Mouse (Mus musculus) granulocyte monocyte progenitor cell, adult 5-6 weeks (primary cell): ENCODE results near the gene Rnf167. TPM values are rescaled to one million over a fixed set of nuclear protein-coding genes. Genes with fewer than 3 reads are reported as not detected.

Experiments
- ATAC-seq: replicated peaks from 2 replicates; pipeline ENCODE4 v1.8.0; 2016; ENCODE audit warnings: mild to moderate bottlenecking, moderate TSS enrichment, inconsistent platforms; ENCODE audit not compliant: poor library complexity, severe bottlenecking
- total RNA-seq, 2 experiments: library from RNA; stranded (forward) in 1 of 2; stranded (reverse) in 1 of 2; fragments of 200-712, 200-1000 nt in 1 of 2; fragments of >200 nt in 1 of 2; fragmentation: Nextera tagmentation in 1 of 2; gene quantifications; 2 replicates each; pipeline ENCODE4 v1.2.3; 2014 to 2017

Rnf167 gene
- total RNA-seq, 2 experiments from 2014 or later: 34.6 to 51.1 TPM

DNA sequence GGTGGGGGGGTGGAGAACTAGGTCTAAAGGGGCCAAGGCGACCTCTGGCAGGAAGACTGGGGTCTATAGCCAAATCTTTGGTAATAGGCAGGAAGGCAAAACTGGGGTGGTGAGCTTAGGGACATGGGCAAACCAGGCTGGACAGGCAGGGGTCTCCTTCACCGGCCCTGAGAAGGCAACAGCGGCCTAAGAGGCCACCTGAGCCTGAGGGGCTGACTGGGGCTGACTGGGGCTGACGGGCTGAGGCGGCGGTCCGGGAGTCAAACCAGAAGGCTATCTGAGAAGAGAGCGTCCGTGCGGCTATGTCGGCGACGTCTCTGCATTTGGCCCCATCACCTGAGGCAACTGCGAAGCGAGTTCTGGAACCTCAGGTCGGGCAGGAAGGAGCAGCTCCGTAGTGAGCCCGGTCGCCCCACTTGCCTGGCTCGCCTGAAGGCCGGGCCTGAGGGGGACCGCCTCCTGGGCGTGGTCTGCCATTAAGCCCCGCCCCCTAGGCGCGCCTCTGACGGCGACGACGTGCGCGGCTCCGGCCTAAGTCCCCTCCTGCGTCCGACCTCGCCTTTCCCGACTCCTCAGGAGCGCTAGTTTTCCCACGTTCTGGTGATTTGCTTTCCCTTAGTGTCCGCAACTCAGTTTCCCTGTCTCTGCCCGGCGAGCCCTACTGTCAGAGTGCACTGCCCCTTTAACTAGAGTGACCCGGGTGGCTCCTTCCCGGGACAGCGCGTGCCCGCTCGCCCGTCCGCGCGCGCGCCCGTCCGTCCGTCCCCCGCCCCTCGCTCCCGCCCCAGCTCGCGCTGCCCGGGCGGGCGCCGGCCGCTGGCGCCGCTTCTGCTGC, 52.9 kb downstream of the Rnf167 start, which contains the start of the genes Inca1 and Kif1c:
Gene Inca1 (minus strand): TSS at position 434 of the 835 bp plus-strand sequence.
Gene Kif1c (plus strand): TSS at position 827 of the 835 bp plus-strand sequence.
- peak; percentile 98 for ATAC-seq

DNA sequence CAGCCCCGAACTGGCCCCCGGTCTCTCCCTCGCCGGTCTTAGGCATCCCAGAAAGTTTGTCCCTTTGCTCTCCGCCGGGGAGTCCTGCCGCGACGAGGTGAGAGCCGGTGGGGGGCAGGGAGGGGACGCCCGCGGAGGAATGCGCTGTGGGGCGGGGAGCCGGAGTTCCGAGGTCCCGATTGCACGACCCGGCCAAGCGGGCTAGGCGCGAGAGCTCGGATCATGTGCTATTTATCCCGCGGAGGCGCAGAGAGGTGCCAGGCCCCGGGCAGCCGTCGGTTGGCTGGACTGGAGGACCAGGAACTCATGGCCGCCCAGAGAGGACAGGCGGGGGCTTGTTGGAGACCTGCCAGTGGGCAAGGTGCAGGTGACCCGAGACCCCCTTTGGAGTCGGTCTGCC, 53.6 kb downstream of the Rnf167 start:
- peak; percentile 31 for ATAC-seq

Other genes starting within 250 kb of the Rnf167 start
- gene Pelp1, start 237.2 kb upstream of the Rnf167 start, total RNA-seq (2014; fragmentation: Nextera tagmentation): 31.6 and 33.0 TPM in 2 replicates
- 9.9 and 12.7 TPM in 2 replicates for gene Pelp1, start 237.2 kb upstream of the Rnf167 start, total RNA-seq (2017)
- 63.2 and 69.8 TPM in 2 replicates for gene Arrb2, start 214.6 kb upstream of the Rnf167 start, total RNA-seq (2014; fragmentation: Nextera tagmentation)
- 41.1 and 74.9 TPM in 2 replicates for gene Arrb2, start 214.6 kb upstream of the Rnf167 start, total RNA-seq (2017)
- gene Med11, start 195.3 kb upstream of the Rnf167 start, total RNA-seq (2014; fragmentation: Nextera tagmentation): 19.7 and 28.5 TPM in 2 replicates
- gene Med11, start 195.3 kb upstream of the Rnf167 start, total RNA-seq (2017): 31.5 and 35.8 TPM in 2 replicates
- gene Zmynd15, start 187.8 kb upstream of the Rnf167 start, total RNA-seq (2014; fragmentation: Nextera tagmentation): not detected in 2 replicates
- gene Zmynd15, start 187.8 kb upstream of the Rnf167 start, total RNA-seq (2017): not detected in 2 replicates
- not detected in 2 replicates for gene Cxcl16, start 187.3 kb upstream of the Rnf167 start, total RNA-seq (2014; fragmentation: Nextera tagmentation)
- 0.22 TPM in 1 of 2 replicates, not detected in the other for gene Cxcl16, start 187.3 kb upstream of the Rnf167 start, total RNA-seq (2017)
- gene Tm4sf5, start 142.0 kb upstream of the Rnf167 start, total RNA-seq (2014; fragmentation: Nextera tagmentation): not detected in 2 replicates
- not detected in 2 replicates for gene Tm4sf5, start 142.0 kb upstream of the Rnf167 start, total RNA-seq (2017)
- gene Vmo1, start 132.6 kb upstream of the Rnf167 start, total RNA-seq (2014; fragmentation: Nextera tagmentation): not detected in 2 replicates
- not detected in 2 replicates for gene Vmo1, start 132.6 kb upstream of the Rnf167 start, total RNA-seq (2017)
- not detected in 2 replicates for gene Gltpd2, start 128.0 kb upstream of the Rnf167 start, total RNA-seq (2014; fragmentation: Nextera tagmentation)
- not detected in 2 replicates for gene Gltpd2, start 128.0 kb upstream of the Rnf167 start, total RNA-seq (2017)
- gene Psmb6, start 121.9 kb upstream of the Rnf167 start, total RNA-seq (2014; fragmentation: Nextera tagmentation): 243 and 281 TPM in 2 replicates
- 290 and 384 TPM in 2 replicates for gene Psmb6, start 121.9 kb upstream of the Rnf167 start, total RNA-seq (2017)
- not detected in 2 replicates for gene Gm40193, start 114.3 kb upstream of the Rnf167 start, total RNA-seq (2014; fragmentation: Nextera tagmentation)
- not detected in 2 replicates for gene Gm40193, start 114.3 kb upstream of the Rnf167 start, total RNA-seq (2017)
- gene Pld2, start 107.2 kb upstream of the Rnf167 start, total RNA-seq (2014; fragmentation: Nextera tagmentation): 0.99 and 6.2 TPM in 2 replicates
- gene Pld2, start 107.2 kb upstream of the Rnf167 start, total RNA-seq (2017): 0.10 and 0.26 TPM in 2 replicates
- gene Mink1, start 84.4 kb upstream of the Rnf167 start, total RNA-seq (2014; fragmentation: Nextera tagmentation): 25.0 and 36.1 TPM in 2 replicates
- 11.2 and 13.3 TPM in 2 replicates for gene Mink1, start 84.4 kb upstream of the Rnf167 start, total RNA-seq (2017)
- gene 4930544D05Rik, start 31.4 kb upstream of the Rnf167 start, total RNA-seq (2014; fragmentation: Nextera tagmentation): 1.2 TPM in 1 of 2 replicates, not detected in the other
- gene 4930544D05Rik, start 31.4 kb upstream of the Rnf167 start, total RNA-seq (2017): not detected in 2 replicates
- not detected in 2 replicates for gene Chrne, start 28.0 kb upstream of the Rnf167 start, total RNA-seq (2014; fragmentation: Nextera tagmentation)
- 0.26 TPM in 1 of 2 replicates, not detected in the other for gene Chrne, start 28.0 kb upstream of the Rnf167 start, total RNA-seq (2017)
- not detected in 2 replicates for gene Gp1ba, start 8.1 kb upstream of the Rnf167 start, total RNA-seq (2014; fragmentation: Nextera tagmentation)
- gene Gp1ba, start 8.1 kb upstream of the Rnf167 start, total RNA-seq (2017): not detected in 2 replicates
- gene Slc25a11, start 244 bp downstream of the Rnf167 start, total RNA-seq (2014; fragmentation: Nextera tagmentation): 80.9 and 91.7 TPM in 2 replicates
- gene Slc25a11, start 244 bp downstream of the Rnf167 start, total RNA-seq (2017): 63.3 and 67.7 TPM in 2 replicates
- 1,205 and 1,364 TPM in 2 replicates for gene Pfn1, start 7.4 kb downstream of the Rnf167 start, total RNA-seq (2014; fragmentation: Nextera tagmentation)
- 425 and 461 TPM in 2 replicates for gene Pfn1, start 7.4 kb downstream of the Rnf167 start, total RNA-seq (2017)
- gene Eno3, start 10.0 kb downstream of the Rnf167 start, total RNA-seq (2014; fragmentation: Nextera tagmentation): 14.9 and 18.9 TPM in 2 replicates
- gene Eno3, start 10.0 kb downstream of the Rnf167 start, total RNA-seq (2017): 4.5 and 5.9 TPM in 2 replicates
- gene Spag7, start 22.2 kb downstream of the Rnf167 start, total RNA-seq (2014; fragmentation: Nextera tagmentation): 91.0 and 130 TPM in 2 replicates
- 46.8 and 49.8 TPM in 2 replicates for gene Spag7, start 22.2 kb downstream of the Rnf167 start, total RNA-seq (2017)
- gene Camta2, start 40.9 kb downstream of the Rnf167 start, total RNA-seq (2014; fragmentation: Nextera tagmentation): 18.7 and 25.2 TPM in 2 replicates
- gene Camta2, start 40.9 kb downstream of the Rnf167 start, total RNA-seq (2017): 1.5 and 3.0 TPM in 2 replicates
- not detected in 2 replicates for gene Inca1, start 52.9 kb downstream of the Rnf167 start, total RNA-seq (2014; fragmentation: Nextera tagmentation)
- not detected in 2 replicates for gene Inca1, start 52.9 kb downstream of the Rnf167 start, total RNA-seq (2017)
- gene Kif1c, start 53.3 kb downstream of the Rnf167 start, total RNA-seq (2014; fragmentation: Nextera tagmentation): 3.6 and 8.3 TPM in 2 replicates
- 4.5 and 5.7 TPM in 2 replicates for gene Kif1c, start 53.3 kb downstream of the Rnf167 start, total RNA-seq (2017)
- 0.45 and 2.1 TPM in 2 replicates for gene Zfp3, start 117.0 kb downstream of the Rnf167 start, total RNA-seq (2014; fragmentation: Nextera tagmentation)
- 0.26 and 1.0 TPM in 2 replicates for gene Zfp3, start 117.0 kb downstream of the Rnf167 start, total RNA-seq (2017)
- gene Scimp, start 165.4 kb downstream of the Rnf167 start, total RNA-seq (2014; fragmentation: Nextera tagmentation): not detected in 2 replicates
- gene Scimp, start 165.4 kb downstream of the Rnf167 start, total RNA-seq (2017): not detected in 2 replicates
- 20.4 and 22.5 TPM in 2 replicates for gene Rabep1, start 197.5 kb downstream of the Rnf167 start, total RNA-seq (2014; fragmentation: Nextera tagmentation)
- 32.1 and 36.9 TPM in 2 replicates for gene Rabep1, start 197.5 kb downstream of the Rnf167 start, total RNA-seq (2017)